Mouse (Mus musculus) left cerebral cortex, postnatal 4 days (tissue): Measurements from ENCODE around the gene Ass1. TPM values are rescaled to one million over a fixed set of nuclear protein-coding genes. Genes with fewer than 3 reads are reported as not detected.

ENCODE experiments used
- DNase-seq: peaks from one replicate; pipeline ENCODE4 v3.0.0-alpha.2; 2022
- intact Hi-C: fragments of 180-260 bp; cut with DNase I; formaldehyde crosslinking; loops from one replicate; pipeline ENCODE4 v1.15.1; 2025
- total RNA-seq, 2 experiments: library from RNA; stranded (reverse); gene quantifications; 2 replicates each; pipeline ENCODE4 v1.2.3; 2021

Gene Ass1
- total RNA-seq, 2 experiments from 2014 or later, result 14.7 to 18.2 TPM

GRCm38 (mm10) chr2:31482914-31483575 lies 13.0 kb downstream of the Ass1 start:
- peak; percentile 88 for DNase-seq
- intact Hi-C loops, result loop anchor here (2.0 to 10.0 kb wide), 3 partner anchors 172 to 432 kb away; no protein-coding TSS in a partner anchor

- intact Hi-C loops, result loop anchor here (5.0 to 10.0 kb wide), 2 partner anchors 303 to 431 kb away; no protein-coding TSS in a partner anchor
- DNase-seq, result peak; percentile 92
Measured at GRCm38 (mm10) chr2:31484187-31484586, 14.2 kb downstream of the Ass1 start.

DNA sequence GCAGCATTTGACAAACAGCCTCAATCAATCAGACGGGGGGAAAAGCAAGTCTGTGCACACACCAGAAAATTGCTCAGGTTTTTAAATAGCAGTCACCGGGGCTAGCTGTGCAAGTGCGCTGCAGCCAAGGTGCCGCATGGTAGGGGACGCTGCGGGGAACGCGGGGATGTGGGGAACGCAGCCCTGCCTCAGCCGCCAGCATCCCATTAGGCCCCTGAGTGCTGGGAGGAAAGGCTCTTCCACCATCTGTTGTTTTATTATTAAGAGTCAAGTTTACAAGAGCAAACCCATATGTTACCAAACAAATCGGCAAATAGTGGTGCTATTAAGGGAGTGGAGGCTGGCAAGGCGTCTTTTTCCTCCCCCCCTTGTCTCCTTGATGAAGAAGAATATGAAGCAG lies 19.2 kb downstream of the Ass1 start:
- DNase-seq, result no peak
- intact Hi-C loops, result loop anchor here (10.0 kb wide), 1 partner anchor 426 kb away; no protein-coding TSS in a partner anchor

DNA sequence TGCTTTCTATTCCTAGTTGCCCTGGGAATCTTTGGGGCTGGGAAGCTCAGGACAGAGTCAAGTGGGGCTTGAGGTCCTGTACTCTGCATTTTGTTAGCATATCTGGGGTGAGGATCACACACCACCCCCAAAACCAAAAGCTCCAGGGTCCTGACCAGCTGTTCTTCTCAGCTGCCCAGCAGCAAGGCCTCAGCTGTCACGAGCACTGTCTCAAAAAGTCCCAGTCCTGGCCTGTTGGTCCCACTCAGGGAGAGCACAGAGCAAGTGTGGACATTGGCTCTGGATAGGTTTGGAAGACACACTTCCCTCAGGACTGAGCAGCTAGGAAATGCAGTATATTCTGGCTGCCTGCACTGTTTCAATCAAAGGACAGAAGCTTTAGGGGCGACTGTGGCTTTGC lies 20.5 kb downstream of the Ass1 start:
- DNase-seq, result no peak
- intact Hi-C loops, result no loop called here

DNA sequence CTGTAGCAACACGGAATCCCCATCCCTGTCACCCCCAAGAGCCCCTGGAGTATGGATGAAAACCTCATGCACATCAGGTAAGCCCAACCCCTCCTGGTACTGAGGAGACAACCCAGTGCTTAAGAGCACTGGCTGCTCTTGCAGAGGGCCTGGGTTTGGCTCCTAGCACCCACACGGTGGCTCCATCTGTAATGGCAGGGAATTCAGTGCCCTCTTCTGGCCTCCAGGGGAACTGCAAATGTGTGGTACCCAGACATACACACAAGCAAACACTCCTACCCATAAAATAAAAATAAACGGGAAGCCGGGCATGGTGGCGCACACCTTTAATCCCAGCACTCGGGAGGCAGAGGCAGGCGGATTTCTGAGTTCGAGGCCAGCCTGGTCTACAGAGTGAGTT lies 22.3 kb downstream of the Ass1 start:
- intact Hi-C loops, result no loop called here

GRCm38 (mm10) chr2:31493243-31493642 lies 23.2 kb downstream of the Ass1 start:
- no peak for DNase-seq
- intact Hi-C loops, result no loop called here

More for the DNA sequence above, 22.3 kb downstream of the Ass1 start:
- DNase-seq, result no peak

- no peak for DNase-seq
- intact Hi-C loops, result no loop called here
Measured at GRCm38 (mm10) chr2:31494315-31494714, 24.3 kb downstream of the Ass1 start.

GRCm38 (mm10) chr2:31495046-31495476 lies 25.1 kb downstream of the Ass1 start:
- intact Hi-C loops, result no loop called here
- peak; percentile 67 for DNase-seq

DNA sequence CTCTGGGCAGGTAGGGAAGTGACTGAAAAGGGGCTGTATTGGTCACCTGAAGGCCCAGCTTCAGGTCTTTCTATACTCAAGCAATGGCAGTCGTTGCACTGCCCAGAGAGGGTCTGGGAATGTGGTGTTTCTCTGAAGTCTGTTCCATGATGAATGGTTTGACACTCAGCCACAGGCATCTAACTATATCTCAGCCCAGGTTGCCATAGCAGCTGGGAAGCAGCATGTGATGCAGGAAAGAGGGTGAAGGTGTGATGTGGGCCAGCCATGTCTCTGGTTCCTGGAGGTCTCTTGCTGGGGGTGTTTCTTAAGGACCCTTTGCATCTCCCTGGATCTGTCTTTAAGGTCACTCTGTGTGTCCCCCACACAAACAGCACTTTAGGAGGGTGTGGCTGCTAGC lies 26.1 kb downstream of the Ass1 start:
- DNase-seq, result no peak
- intact Hi-C loops, result no loop called here

DNA sequence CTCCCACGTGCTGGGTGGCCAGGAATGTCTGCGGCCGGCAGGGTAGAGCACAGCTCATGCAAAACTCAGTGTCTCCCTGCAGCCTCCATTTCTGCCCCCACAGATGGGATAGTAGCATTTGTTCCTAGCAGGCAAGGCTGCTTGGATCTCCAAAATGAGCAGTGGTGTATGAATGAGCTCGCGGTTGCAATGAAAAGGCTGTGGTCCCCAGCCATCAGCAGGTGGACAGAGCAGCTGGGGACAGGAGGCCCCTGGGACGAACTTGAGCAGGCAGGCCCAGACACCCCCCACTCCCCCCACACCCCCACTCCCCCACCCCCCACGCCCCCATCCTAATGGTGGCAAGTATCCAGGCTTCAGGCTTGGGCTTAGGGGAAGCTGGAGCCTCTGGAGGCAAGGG lies 27.1 kb downstream of the Ass1 start:
- intact Hi-C loops, result no loop called here
- DNase-seq, result no peak

- intact Hi-C loops, result no loop called here
- no peak for DNase-seq
Measured at GRCm38 (mm10) chr2:31497635-31498034, 27.6 kb downstream of the Ass1 start.

DNA sequence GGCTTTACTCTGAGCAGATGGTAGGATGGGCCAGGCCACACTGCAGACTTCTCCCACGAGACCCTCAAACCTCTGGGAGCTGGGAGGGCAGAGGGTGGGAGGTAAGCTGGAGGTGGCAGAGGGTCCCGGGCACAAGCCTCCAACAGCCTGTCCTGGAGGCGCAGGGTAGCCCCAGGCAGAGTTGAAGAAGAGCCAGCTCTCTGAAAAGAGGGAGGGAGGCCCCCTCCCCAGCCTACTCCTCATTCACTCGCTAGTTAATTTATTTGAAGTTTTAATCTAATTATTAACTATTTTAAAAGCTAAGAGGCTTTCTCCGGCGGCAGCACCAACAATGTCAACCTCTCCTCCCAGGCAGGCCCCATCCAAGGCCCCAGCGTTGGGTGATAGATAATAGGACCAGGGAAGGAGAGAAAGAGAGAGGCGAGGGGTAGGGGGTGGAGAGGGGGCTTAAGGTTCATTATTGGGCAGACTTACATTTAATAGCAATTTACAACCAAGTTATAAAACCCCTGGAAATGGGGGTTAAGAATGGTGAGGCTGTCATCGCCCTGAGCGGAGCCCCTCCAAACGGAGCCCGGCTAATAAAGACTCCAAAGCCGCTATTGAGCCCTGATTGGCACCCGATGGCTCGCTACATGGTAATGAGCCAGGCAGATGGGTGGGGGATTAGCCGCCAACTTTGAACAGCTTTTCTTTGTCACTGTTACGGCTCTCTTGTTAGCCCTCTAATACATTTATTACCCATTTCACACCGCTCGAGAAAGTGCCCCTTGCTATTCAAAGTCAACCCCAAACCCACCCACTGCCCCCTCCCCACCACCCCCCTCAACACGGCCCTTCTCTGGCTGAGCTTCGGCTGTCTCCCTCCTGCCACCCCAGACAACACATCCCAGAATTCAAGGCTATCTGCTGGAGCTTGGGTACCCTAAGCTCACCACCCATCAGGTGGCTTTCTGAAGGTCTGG lies 29.6 kb downstream of the Ass1 start:
- intact Hi-C loops, result no loop called here
- DNase-seq, result peak; percentile 51

- DNase-seq, result peak; percentile 62
- intact Hi-C loops, result no loop called here
Measured at GRCm38 (mm10) chr2:31500292-31501204, 30.5 kb downstream of the Ass1 start.

DNA sequence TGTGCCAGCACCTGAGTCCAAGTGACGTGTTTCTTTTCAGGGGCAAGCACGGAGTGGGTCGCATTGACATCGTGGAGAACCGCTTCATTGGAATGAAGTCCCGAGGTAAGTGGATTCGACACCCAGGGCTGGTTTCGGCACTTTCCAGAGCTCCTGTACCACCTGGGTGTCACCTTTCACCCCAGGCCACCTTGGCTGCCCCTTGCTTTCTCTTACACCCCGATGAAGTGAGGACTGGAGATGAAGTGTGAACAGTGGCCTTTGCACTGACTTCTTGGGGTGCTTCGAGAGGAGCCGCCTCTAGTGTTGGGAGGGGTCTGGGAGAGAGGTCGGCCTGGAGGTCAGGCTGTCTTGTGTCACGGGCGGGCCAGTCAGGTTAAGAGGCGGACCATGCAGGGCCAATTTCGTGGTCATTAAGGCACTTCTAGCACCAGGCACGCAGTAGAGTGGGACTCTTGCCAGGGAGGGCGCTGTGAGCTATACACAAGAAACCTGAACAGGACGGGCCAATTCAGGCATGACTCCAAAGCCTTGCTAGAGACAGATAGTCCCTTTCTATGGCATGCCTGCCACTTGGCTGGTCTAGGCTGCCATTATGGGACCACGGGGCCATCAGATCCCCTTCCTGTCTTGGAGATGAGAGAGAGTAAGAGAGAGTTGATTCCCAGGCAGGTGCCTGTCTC lies 31.6 kb downstream of the Ass1 start:
- intact Hi-C loops, result no loop called here
- peak; percentile 82 for DNase-seq

DNA sequence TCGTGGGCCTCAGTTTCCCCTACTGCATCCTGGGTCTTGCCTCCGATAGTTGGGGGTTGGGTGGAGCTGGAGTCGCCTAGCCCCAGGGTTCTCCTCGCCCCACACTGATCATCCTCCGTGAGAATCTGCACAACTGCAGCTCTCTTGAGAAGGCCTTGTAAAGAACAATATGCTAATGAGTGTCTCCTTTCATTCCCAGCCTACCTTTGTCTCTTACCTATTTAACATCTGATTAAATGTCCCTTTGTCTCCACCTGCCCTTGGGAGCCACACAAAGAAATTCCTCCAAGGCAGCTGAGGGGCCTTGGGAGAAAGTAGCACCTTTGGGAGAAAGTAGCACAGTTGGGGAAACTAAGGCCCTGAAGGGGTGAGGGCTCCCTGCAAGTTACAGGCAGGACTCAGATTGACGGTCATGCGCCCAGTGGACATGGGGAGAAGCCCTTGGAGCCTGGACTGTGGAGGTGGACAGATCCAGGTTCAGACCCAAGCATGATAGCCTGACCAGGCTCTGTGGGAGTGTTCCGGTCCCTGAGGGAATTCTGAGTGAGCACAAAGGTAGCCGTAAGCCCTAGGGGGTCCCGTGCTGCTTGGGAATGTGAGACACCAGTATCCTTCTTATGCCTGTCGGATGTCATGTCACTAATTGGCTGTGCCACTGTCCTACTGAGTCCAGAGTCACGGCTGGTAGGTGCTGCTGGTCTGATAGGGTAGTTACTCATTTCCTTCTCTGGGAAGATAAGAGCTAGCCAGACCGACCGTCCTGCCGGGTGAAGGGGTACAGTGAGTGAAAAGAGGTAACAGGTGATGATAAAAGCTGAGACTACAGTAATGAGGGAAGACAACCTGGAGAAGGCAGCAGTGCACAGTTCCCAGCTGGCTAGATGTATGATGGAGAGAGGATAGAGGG lies 32.9 kb downstream of the Ass1 start:
- intact Hi-C loops, result no loop called here
- DNase-seq, result no peak

DNA sequence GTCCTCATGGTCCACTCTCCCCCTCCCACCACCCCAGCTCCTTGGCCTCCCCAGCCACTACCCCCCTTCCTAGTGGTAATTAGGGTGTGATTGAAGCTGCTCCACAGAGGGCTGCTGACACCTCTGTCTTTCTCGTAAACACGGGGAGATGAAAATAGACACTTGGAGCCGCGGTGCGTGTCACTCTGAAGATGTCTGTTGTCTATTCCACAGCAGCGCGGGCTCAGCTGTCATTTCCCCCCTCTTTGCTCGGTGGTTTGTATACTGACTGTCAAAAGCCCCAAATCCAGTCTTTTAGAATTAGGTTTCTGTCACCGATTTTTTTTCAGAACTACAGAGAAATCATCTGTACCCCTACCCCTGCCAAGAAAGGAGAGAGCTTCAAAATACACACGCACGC lies 35.5 kb downstream of the Ass1 start:
- intact Hi-C loops, result no loop called here
- no peak for DNase-seq

DNA sequence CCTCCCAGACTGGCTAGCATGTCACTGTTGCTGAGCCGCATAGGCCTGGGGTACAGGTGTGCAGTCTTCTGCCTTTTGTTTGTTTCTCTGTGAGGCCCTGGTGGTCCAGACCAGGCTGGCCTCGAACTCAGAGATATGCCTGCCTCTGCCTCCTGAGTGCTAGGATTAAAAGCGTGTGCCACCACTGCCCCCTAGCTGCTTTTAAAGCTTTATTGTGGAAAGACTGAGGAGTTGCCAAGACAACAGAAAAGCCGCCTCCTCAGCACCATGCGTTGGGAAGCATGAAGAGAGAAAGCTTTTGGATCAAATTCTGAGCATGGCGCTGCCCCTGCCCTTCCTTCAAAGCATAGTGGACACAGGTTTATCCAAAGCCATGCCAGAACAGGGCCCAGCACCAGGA lies 38.8 kb downstream of the Ass1 start:
- DNase-seq, result no peak
- intact Hi-C loops, result no loop called here

- intact Hi-C loops, result no loop called here
- DNase-seq, result no peak
Measured at GRCm38 (mm10) chr2:31511316-31511715, 41.3 kb downstream of the Ass1 start.

- DNase-seq, result no peak
- intact Hi-C loops, result no loop called here
Measured at GRCm38 (mm10) chr2:31516557-31516956, 46.5 kb downstream of the Ass1 start.
